Mouse (Mus musculus) liver (tissue): ENCODE measurements around the gene Kcnma1.

Experiments used
- DNase-seq: peaks from one replicate; pipeline ENCODE4 v3.0.0-alpha.2; 2020; ENCODE audit warnings: mixed read lengths

Gene Kcnma1

GRCm38 (mm10) chr14:23959061-23959460, 55.2 kb downstream of the Kcnma1 start:
- DNase-seq: no peak

- no peak for DNase-seq
These were observed 57.0 kb downstream of the Kcnma1 start for GRCm38 (mm10) chr14:23957270-23957669.

GRCm38 (mm10) chr14:23943876-23944275, 70.4 kb downstream of the Kcnma1 start:
- DNase-seq: no peak

- DNase-seq: no peak
These were observed 71.1 kb downstream of the Kcnma1 start for GRCm38 (mm10) chr14:23943152-23943551.

- no peak for DNase-seq
These were observed 72.2 kb downstream of the Kcnma1 start for GRCm38 (mm10) chr14:23942103-23942502.

GRCm38 (mm10) chr14:23935016-23935415, 79.3 kb downstream of the Kcnma1 start:
- DNase-seq: no peak

- DNase-seq: no peak
These were observed 82.6 kb downstream of the Kcnma1 start for GRCm38 (mm10) chr14:23931671-23932071.

- DNase-seq: no peak
These were observed 85.1 kb downstream of the Kcnma1 start for GRCm38 (mm10) chr14:23929168-23929567.

- DNase-seq: no peak
These were observed 90.9 kb downstream of the Kcnma1 start for GRCm38 (mm10) chr14:23923356-23923755.

- DNase-seq: no peak
These were observed 91.5 kb downstream of the Kcnma1 start for GRCm38 (mm10) chr14:23922755-23923154.

GRCm38 (mm10) chr14:23911108-23911629, 103.1 kb downstream of the Kcnma1 start:
- DNase-seq: no peak

GRCm38 (mm10) chr14:23908564-23908963, 105.7 kb downstream of the Kcnma1 start:
- DNase-seq: no peak

- DNase-seq: no peak
These were observed 111.5 kb downstream of the Kcnma1 start for GRCm38 (mm10) chr14:23902636-23903279.

- DNase-seq: no peak
These were observed 114.8 kb downstream of the Kcnma1 start for GRCm38 (mm10) chr14:23899462-23899861.

GRCm38 (mm10) chr14:23897815-23898214, 116.5 kb downstream of the Kcnma1 start:
- DNase-seq: no peak

- no peak for DNase-seq
These were observed 118.3 kb downstream of the Kcnma1 start for GRCm38 (mm10) chr14:23896036-23896435.

GRCm38 (mm10) chr14:23886112-23886511, 128.2 kb downstream of the Kcnma1 start:
- DNase-seq: no peak

- DNase-seq: peak; percentile 4
These were observed 128.8 kb downstream of the Kcnma1 start for GRCm38 (mm10) chr14:23885539-23885938.

- no peak for DNase-seq
These were observed 129.2 kb downstream of the Kcnma1 start for GRCm38 (mm10) chr14:23885071-23885470.

GRCm38 (mm10) chr14:23882001-23882400, 132.3 kb downstream of the Kcnma1 start:
- DNase-seq: no peak

GRCm38 (mm10) chr14:23879331-23879730, 135.0 kb downstream of the Kcnma1 start:
- no peak for DNase-seq

- no peak for DNase-seq
These were observed 136.7 kb downstream of the Kcnma1 start for GRCm38 (mm10) chr14:23877561-23877960.

GRCm38 (mm10) chr14:23874545-23874944, 139.7 kb downstream of the Kcnma1 start:
- no peak for DNase-seq

GRCm38 (mm10) chr14:23857034-23857433, 157.3 kb downstream of the Kcnma1 start:
- DNase-seq: no peak

- DNase-seq: no peak
These were observed 159.3 kb downstream of the Kcnma1 start for GRCm38 (mm10) chr14:23854946-23855345.
